In the genomic region with DNA sequence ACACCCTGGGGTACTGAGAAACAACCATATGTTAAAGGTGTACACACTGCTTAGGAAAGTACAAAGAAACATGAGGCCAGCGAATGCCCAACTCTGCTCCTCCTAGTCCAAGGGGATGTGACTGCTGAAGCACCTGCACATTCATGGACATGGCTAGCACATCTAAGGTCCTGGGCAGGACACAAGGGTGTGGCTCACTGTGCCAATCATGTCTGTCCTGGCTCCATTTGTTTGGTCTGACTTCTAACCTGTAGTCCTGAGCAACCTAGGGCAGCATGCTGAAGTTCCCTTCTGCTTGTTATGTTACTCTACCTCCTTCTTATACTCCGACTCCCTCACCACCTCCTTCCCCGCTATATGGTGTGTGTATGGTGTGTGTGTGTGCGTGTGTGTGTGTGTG, we compare ENCODE assay signal across 34 mouse cellular contexts. TPM values are rescaled to one million over a fixed set of nuclear protein-coding genes. Genes with fewer than 3 reads are reported as not detected.
"Had no signal": no experiment of that assay in that cellular context is flagged by ENCODE, and none has a peak within 500 bp of the region (broad histone marks: within the 10 kb centered on the region; RNA-seq: fewer than 3 reads in every experiment).

No protein-coding gene starts in this region.

- ATAC-seq: hindbrain, embryonic 16.5 days; inflammation-experienced regulatory T-cells, adult 6 months; intestine, embryonic 15.5 days; intestine, postnatal 0 days had no signal

- H3K4me1 ChIP-seq: heart, embryonic 10.5 days; heart, embryonic 12.5 days; hindbrain, embryonic 10.5 days; hindbrain, embryonic 12.5 days; intestine, embryonic 15.5 days; limb, embryonic 10.5 days; limb, embryonic 12.5 days had no signal

- H3K36me3 ChIP-seq: heart, embryonic 10.5 days; heart, embryonic 12.5 days; hindbrain, embryonic 10.5 days; hindbrain, embryonic 12.5 days; intestine, embryonic 15.5 days; limb, embryonic 10.5 days; limb, embryonic 12.5 days had no signal

- H3K9me3 ChIP-seq: heart, embryonic 10.5 days; heart, embryonic 12.5 days; hindbrain, embryonic 10.5 days; hindbrain, embryonic 12.5 days; intestine, embryonic 15.5 days; limb, embryonic 10.5 days; limb, embryonic 12.5 days had no signal

- H3K9ac ChIP-seq: heart, embryonic 12.5 days; hindbrain, embryonic 12.5 days; hindbrain, embryonic 14.5 days; intestine, embryonic 15.5 days; limb, embryonic 12.5 days had no signal

- H3K27me3 ChIP-seq: hindbrain, embryonic 12.5 days; intestine, embryonic 15.5 days; limb, embryonic 12.5 days had no signal

- H3K4me2 ChIP-seq: heart, embryonic 12.5 days; hindbrain, embryonic 12.5 days; hindbrain, embryonic 14.5 days; intestine, embryonic 15.5 days; limb, embryonic 12.5 days had no signal

- DNase-seq: gastrocnemius, adult 2 months; gastrocnemius, postnatal 10 days; gastrocnemius, postnatal 25 days; heart, adult 18-20 months; heart, postnatal 10 days; heart, postnatal 4 days; kidney, adult 18-20 months; kidney, adult 8-10 months; kidney, postnatal 10 days; kidney, postnatal 25 days; kidney, postnatal 4 days had no signal

- H3K27ac ChIP-seq: gastrocnemius, adult 2 months; heart, embryonic 10.5 days; hindbrain, embryonic 10.5 days; hindbrain, embryonic 12.5 days; hindbrain, embryonic 14.5 days; intestine, embryonic 15.5 days; layer of hippocampus, adult 2 months; left cerebral cortex, adult 2 months; limb, embryonic 10.5 days; limb, embryonic 12.5 days had no signal

- H3K4me3 ChIP-seq: gastrocnemius, adult 2 months; heart, embryonic 10.5 days; heart, embryonic 12.5 days; hindbrain, embryonic 10.5 days; hindbrain, embryonic 12.5 days; intestine, embryonic 15.5 days; layer of hippocampus, adult 2 months; left cerebral cortex, adult 2 months; limb, embryonic 10.5 days; limb, embryonic 12.5 days had no signal

RNA-seq across cellular contexts. Expression of a gene that starts 15.9 kb away (rescaled TPM):
- total RNA-seq: gastrocnemius, adult 2 months; gastrocnemius, postnatal 10 days; gastrocnemius, postnatal 25 days; gastrocnemius, postnatal 4 days; granulocyte monocyte progenitor cell, adult 5-6 weeks; heart, adult 8-10 months; heart, postnatal 10 days; heart, postnatal 25 days had no signal
- polyA plus RNA-seq: hindbrain, embryonic 10.5 days; hindbrain, embryonic 12.5 days; inflammation-experienced regulatory T-cells, adult 6 months; intestine, embryonic 15.5 days; kidney, embryonic 14.5 days; limb, embryonic 10.5 days; limb, embryonic 12.5 days had no signal

RNA-seq across cellular contexts. Expression of a gene that starts 49.0 kb away (rescaled TPM):
- total RNA-seq: gastrocnemius, adult 2 months; gastrocnemius, postnatal 10 days; gastrocnemius, postnatal 25 days; gastrocnemius, postnatal 4 days; granulocyte monocyte progenitor cell, adult 5-6 weeks; heart, adult 8-10 months; heart, postnatal 10 days; heart, postnatal 25 days; heart, postnatal 4 days; layer of hippocampus, postnatal 10 days; layer of hippocampus, postnatal 25 days; left cerebral cortex, postnatal 14 days had no signal
- polyA plus RNA-seq: heart, embryonic 10.5 days; heart, embryonic 12.5 days; heart, embryonic 14.5 days; hindbrain, embryonic 10.5 days; hindbrain, embryonic 12.5 days; hindbrain, embryonic 14.5 days; hindbrain, embryonic 16.5 days; inflammation-experienced regulatory T-cells, adult 6 months; intestine, embryonic 15.5 days; kidney, embryonic 14.5 days; kidney, embryonic 16.5 days; limb, embryonic 10.5 days; limb, embryonic 12.5 days had no signal
